Mouse (Mus musculus) cerebellum, adult 2 months (tissue): ENCODE measurements at regions not wholly inside any gene's neighbourhood (a gene's known extent, or its start where the extent isn't known, plus 50 kb on each side); places are given as distances from the start of the nearest gene placed in this dataset.

Experiments
- DNase-seq, 2 experiments: peaks; one replicate each; pipeline ENCODE4 v3.0.0; 2021
- H3K27ac ChIP-seq: fragments of 200-500 bp; 2 replicates; pipeline ENCODE4 v1.5.1; 2012; ENCODE audit warnings: low read length, control low read depth, inconsistent platforms; ENCODE audit not compliant: insufficient read depth
- H3K27me3 ChIP-seq: fragments of 200-500 bp; 2 replicates; pipeline ENCODE4 v1.6.1; 2012; ENCODE audit warnings: inconsistent platforms, mild to moderate bottlenecking, low read length, moderate library complexity; ENCODE audit not compliant: control insufficient read depth, insufficient read depth
- H3K4me1 ChIP-seq: fragments of 200-500 bp; 2 replicates; pipeline ENCODE4 v1.6.1; 2011; ENCODE audit warnings: low read length; ENCODE audit not compliant: control insufficient read depth, insufficient read depth
- H3K4me3 ChIP-seq: fragments of 200-500 bp; replicated peaks from 2 replicates; pipeline ENCODE3; 2011; ENCODE audit warnings: mild to moderate bottlenecking, low read depth, low read length, control low read depth; ENCODE audit not compliant: insufficient read depth
- CTCF ChIP-seq: fragments of 200-500 bp; IDR thresholded peaks from 2 replicates; pipeline ENCODE4 v1.5.1; 2011; ENCODE audit warnings: low read depth, mild to moderate bottlenecking, control low read depth, low read length, moderate library complexity, borderline replicate concordance; ENCODE audit not compliant: insufficient read depth
- POLR2A ChIP-seq: fragments of 200-500 bp; IDR thresholded peaks from 2 replicates; pipeline ENCODE4 v1.6.1; 2011; ENCODE audit warnings: low read length, control low read depth, borderline replicate concordance; ENCODE audit not compliant: insufficient read depth
- WGBS: fragments of 180-500 bp; shearing (Covaris S2); methylation state at CpG from one replicate; pipeline ENCODE4 v1.1.7; 2018; 5-methylcytosine and 5-hydroxymethylcytosine counted together

GRCm38 (mm10) chr19:45288722-45289121 lies 53.1 kb upstream of the Lbx1 start:
- TF ChIP-seq POLR2A (no peak), CTCF (no peak)
- H3K27ac ChIP-seq = no peak overlapping the region
- peaks cover 1% of the 10 kb centered on the region; the same call in 1 of the 2 replicates for H3K27me3 ChIP-seq
- no peak for DNase-seq
- no peaks in the 10 kb centered on the region for H3K4me1 ChIP-seq
- 77% methylated on average over 2 of the region's 2 CpGs for WGBS
- H3K4me3 ChIP-seq = no peak overlapping the region

DNA sequence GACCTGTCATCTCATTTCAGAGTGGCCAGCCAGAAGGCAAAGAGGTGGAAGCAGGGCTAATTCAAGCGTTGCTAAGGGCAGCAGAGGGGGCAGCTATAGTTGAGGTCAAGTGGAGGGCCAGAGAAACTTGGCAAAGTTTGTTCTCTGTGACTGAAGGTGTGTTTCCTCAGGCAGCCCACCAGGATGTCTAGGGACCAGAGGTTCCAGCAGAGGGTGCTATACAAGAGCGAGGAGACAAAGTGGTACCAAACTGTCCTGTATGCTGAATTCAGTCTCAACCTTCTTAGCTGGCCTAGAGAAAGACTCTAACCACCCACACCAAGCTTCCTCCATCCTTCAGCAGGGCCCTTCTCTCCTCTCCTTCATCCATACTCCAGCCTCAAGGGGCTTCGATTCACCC lies 62.2 kb upstream of the Lbx1 start:
- H3K4me3 ChIP-seq = no peak overlapping the region
- H3K27me3 ChIP-seq = peaks cover 2% of the 10 kb centered on the region; the same call in 1 of the 2 replicates
- DNase-seq = no peak
- no peak overlapping the region for H3K27ac ChIP-seq
- 47% methylated on average over 3 of the region's 3 CpGs for WGBS
- peak; percentile 59; the same call in 1 of the 2 replicates for TF ChIP-seq CTCF
- no peak for TF ChIP-seq POLR2A
- H3K4me1 ChIP-seq = peaks cover 6% of the 10 kb centered on the region; the same call in 1 of the 2 replicates

GRCm38 (mm10) chr19:45299341-45299740 lies 63.7 kb upstream of the Lbx1 start:
- no peak for DNase-seq
- no peak overlapping the region for H3K27ac ChIP-seq
- H3K4me1 ChIP-seq = peaks cover 9% of the 10 kb centered on the region
- TF ChIP-seq CTCF = no peak
- no peak for TF ChIP-seq POLR2A
- 79% methylated on average over 3 of the region's 3 CpGs for WGBS
- no peaks in the 10 kb centered on the region for H3K27me3 ChIP-seq
- H3K4me3 ChIP-seq = no peak overlapping the region

- WGBS = 63% methylated on average over 5 of the region's 5 CpGs
These were observed 63.8 kb upstream of the Btrc start for GRCm38 (mm10) chr19:45299768-45300167.

DNA sequence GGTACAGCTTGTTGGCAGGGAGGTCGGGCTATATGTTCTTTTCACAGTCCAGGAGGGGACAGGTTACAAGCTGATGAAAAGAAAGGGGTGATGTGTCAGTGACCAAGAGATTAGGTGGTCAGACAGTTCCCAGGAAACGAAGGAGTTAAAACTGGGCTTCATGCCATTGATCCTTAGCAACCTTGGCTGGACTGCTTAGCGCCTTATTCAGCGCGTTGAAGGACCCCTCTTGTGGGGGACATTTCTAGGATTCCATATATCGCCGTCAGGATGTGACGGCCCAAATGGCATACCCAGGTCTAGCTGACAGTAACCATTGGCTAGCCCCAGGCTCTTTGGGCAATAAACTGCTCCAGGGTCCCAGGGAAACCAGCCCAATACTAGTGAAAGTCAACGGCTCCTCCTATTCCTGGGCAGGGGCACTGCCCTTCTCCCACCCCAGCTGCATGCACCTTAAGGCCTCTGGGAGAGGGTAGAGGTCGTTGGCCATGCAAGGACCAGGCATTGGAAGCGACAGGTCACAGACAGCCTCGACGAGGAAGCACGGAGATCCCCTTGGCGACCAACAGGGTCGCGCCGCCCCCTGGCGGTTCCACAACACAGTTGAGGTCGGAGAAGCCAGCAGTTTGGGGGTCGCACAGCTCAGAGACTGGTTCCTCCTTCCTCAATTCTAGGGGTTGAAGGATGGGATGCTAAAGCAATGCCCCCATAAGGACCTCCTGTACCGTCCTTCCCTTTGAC lies 62.7 kb upstream of the Btrc start:
- no peak for TF ChIP-seq POLR2A
- peak; percentile 59; the same call in 1 of the 2 replicates for TF ChIP-seq CTCF
- 15% methylated on average over 22 of the region's 22 CpGs for WGBS
- Histone ChIP-seq H3K27ac (no peak overlapping the region), H3K4me1 (peaks cover 9% of the 10 kb centered on the region), H3K4me3 (peak overlapping the region; percentile 85), H3K27me3 (no peaks in the 10 kb centered on the region)
- peak; percentile 58 to 66 for DNase-seq

More at GRCm38 (mm10) chr19:45299768-45300167, 63.8 kb upstream of the Btrc start:
- Histone ChIP-seq H3K4me1 (peaks cover 9% of the 10 kb centered on the region), H3K27me3 (no peaks in the 10 kb centered on the region), H3K4me3 (no peak overlapping the region), H3K27ac (no peak overlapping the region)
- TF ChIP-seq CTCF = no peak
- TF ChIP-seq POLR2A = no peak
- no peak for DNase-seq

GRCm38 (mm10) chr19:45301432-45301732 lies 62.2 kb upstream of the Btrc start:
- Histone ChIP-seq H3K4me1 (peaks cover 9% of the 10 kb centered on the region), H3K27me3 (no peaks in the 10 kb centered on the region), H3K27ac (peak overlapping the region; percentile 94; the same call in 1 of the 2 replicates), H3K4me3 (peak overlapping the region; percentile 85)
- WGBS = 5% methylated on average over 16 of the region's 16 CpGs
- TF ChIP-seq POLR2A = no peak
- no peak for TF ChIP-seq CTCF
- DNase-seq = no peak

DNA sequence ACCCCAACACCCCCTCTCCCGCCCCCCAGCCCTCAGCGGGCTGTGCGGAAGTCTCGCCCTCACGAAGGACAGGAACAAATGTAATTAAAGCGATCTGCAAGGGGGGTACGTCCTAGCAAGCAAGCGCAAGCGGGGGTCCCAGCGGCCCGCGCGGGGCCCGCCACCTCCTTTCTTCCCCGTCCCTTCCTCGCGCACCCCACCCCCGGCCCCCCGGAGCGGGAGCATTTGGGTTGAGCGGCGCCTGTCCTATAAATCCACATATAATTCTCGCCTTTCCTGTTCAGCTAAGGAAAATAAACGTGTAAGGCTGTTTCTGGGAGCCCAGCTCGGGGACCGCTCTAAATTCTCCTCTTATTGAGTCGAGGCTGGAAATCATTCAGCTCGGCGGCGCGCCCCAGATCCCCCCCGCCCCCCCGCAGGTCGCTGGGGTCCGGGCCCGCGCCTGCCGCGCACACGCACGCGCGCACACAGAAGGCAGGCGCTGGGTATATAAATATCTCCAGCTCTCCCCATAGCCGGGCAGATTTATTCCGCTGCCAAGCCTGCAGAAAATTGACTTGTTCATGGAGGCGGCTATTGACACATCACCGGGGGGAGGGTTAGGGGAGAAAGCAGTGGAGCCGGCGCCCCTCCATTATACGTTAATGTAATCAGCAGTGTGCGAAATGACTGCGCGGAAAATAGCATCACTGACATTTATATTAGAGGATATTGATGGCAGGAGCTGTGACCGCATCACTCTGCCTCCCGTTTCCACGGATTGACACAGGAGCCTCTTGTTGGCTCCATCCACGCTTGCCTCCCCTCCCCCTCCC lies 61.6 kb upstream of the Btrc start:
- peak; percentile 62; the same call in 1 of the 2 replicates for TF ChIP-seq POLR2A
- no peak for TF ChIP-seq CTCF
- H3K27ac ChIP-seq = peak overlapping the region; percentile 94
- H3K27me3 ChIP-seq = no peaks in the 10 kb centered on the region
- DNase-seq = peak; percentile 82 to 83
- under 1% methylated on average over 57 of the region's 58 CpGs for WGBS
- peaks cover 9% of the 10 kb centered on the region for H3K4me1 ChIP-seq
- peak overlapping the region; percentile 85 for H3K4me3 ChIP-seq
